Mouse (Mus musculus) liver, postnatal 0 days (tissue): ENCODE measurements around the gene Gp1ba. TPM values are rescaled to one million over a fixed set of nuclear protein-coding genes. Genes with fewer than 3 reads are reported as not detected.

Source experiments
- ATAC-seq: fragments of 200-750 bp; cut with Nextera tagmentation; 2 replicates; pipeline ENCODE4 v1.8.0; 2017; ENCODE audit warnings: mild to moderate bottlenecking, moderate library complexity
- DNase-seq: peaks from one replicate; pipeline ENCODE4 v3.0.0-alpha.2; 2016
- H3K27ac ChIP-seq: fragments of 300-500 bp; sonication (generic); 2 replicates; pipeline ENCODE4 v1.5.1; 2014; ENCODE audit warnings: antibody characterized with exemption, moderate library complexity, mild to moderate bottlenecking, low read depth
- H3K27me3 ChIP-seq: fragments of 300-500 bp; sonication (generic); 2 replicates; pipeline ENCODE4 v1.6.1; 2014; ENCODE audit warnings: low read length, control low read depth, mixed read lengths; ENCODE audit not compliant: insufficient read depth
- H3K36me3 ChIP-seq: fragments of 300-500 bp; sonication (generic); replicated peaks from 2 replicates; pipeline ENCODE4 v1.6.1; 2014; ENCODE audit warnings: mild to moderate bottlenecking, control low read depth, low read length, moderate library complexity, mixed read lengths; ENCODE audit not compliant: insufficient read depth
- H3K4me1 ChIP-seq: fragments of 300-500 bp; sonication (generic); 2 replicates; pipeline ENCODE4 v1.6.1; 2014; ENCODE audit warnings: antibody characterized with exemption, mild to moderate bottlenecking, control low read depth; ENCODE audit not compliant: insufficient read depth
- H3K4me2 ChIP-seq: fragments of 300-500 bp; sonication (generic); 2 replicates; pipeline ENCODE4 v1.6.1; 2014; ENCODE audit warnings: low read depth, mild to moderate bottlenecking, low read length, moderate library complexity, mixed read lengths
- H3K4me3 ChIP-seq: fragments of 300-500 bp; sonication (generic); 2 replicates; pipeline ENCODE4 v1.5.1; 2014; ENCODE audit warnings: low read depth, low read length
- H3K9ac ChIP-seq: fragments of 300-500 bp; sonication (generic); replicated peaks from 2 replicates; pipeline ENCODE4 v1.6.1; 2014; ENCODE audit warnings: mild to moderate bottlenecking, moderate library complexity
- H3K9me3 ChIP-seq: fragments of 300-500 bp; sonication (generic); 2 replicates; pipeline ENCODE4 v1.6.1; 2016; ENCODE audit warnings: mild to moderate bottlenecking, control low read depth, low read length, mixed read lengths
- CTCF ChIP-seq: sonication (generic); IDR thresholded peaks from 2 replicates; pipeline ENCODE4 v1.5.1; 2016; ENCODE audit warnings: antibody characterized with exemption, low read depth
- EP300 ChIP-seq: IDR thresholded peaks from 2 replicates; pipeline ENCODE4 v1.6.1; 2016; ENCODE audit warnings: antibody characterized with exemption, low read depth, mild to moderate bottlenecking
- WGBS: fragments of 180-500 bp; shearing (Covaris S2); extraction: QIAGEN DNeasy Blood & Tissue Kit; methylation state at CpG from one replicate; pipeline ENCODE4 v1.1.7; 2014; ENCODE audit not compliant: insufficient replicate concordance; 5-methylcytosine and 5-hydroxymethylcytosine counted together
- polyA plus RNA-seq: library from polyadenylated mRNA; unstranded; fragments of >200 nt; fragmentation: Nextera tagmentation; extraction: Ambion mirVana; gene quantifications from 2 replicates; pipeline ENCODE4 v1.2.1, GENCODE M21; 2015

Gp1ba gene
- polyA plus RNA-seq, 1 experiment from 2014 or later, result 4.1 TPM

- Histone ChIP-seq H3K27me3 (no peaks in the 10 kb centered on the region), H3K27ac (peak overlapping the region; percentile 84), H3K4me2 (no peak overlapping the region), H3K36me3 (peaks cover 18% of the 10 kb centered on the region; the same call in 1 of the 2 replicates), H3K4me3 (no peak overlapping the region), H3K9me3 (no peaks in the 10 kb centered on the region), H3K9ac (no peak overlapping the region; the same call in 1 of the 2 replicates), H3K4me1 (peaks cover 17% of the 10 kb centered on the region)
- ATAC-seq, result peak; percentile 74
- no peak for DNase-seq
- WGBS, result 75% methylated on average over 2 of the region's 2 CpGs
- TF ChIP-seq CTCF, result no peak
- no peak for TF ChIP-seq EP300
Measured at GRCm38 (mm10) chr11:70678576-70678975, 39.7 kb downstream of the Gp1ba start.

- H3K9ac ChIP-seq, result no peak overlapping the region
- no peak for DNase-seq
- no peaks in the 10 kb centered on the region for H3K9me3 ChIP-seq
- peaks cover 22% of the 10 kb centered on the region for H3K36me3 ChIP-seq
- H3K27ac ChIP-seq, result peak overlapping the region; percentile 84
- H3K4me3 ChIP-seq, result no peak overlapping the region
- no peaks in the 10 kb centered on the region for H3K27me3 ChIP-seq
- H3K4me2 ChIP-seq, result no peak overlapping the region
- 84% methylated on average over 8 of the region's 8 CpGs for WGBS
- ATAC-seq, result no peak
- no peak for TF ChIP-seq EP300
- TF ChIP-seq CTCF, result no peak
- H3K4me1 ChIP-seq, result peaks cover 17% of the 10 kb centered on the region
Measured at GRCm38 (mm10) chr11:70679361-70679760, 40.4 kb downstream of the Gp1ba start.

GRCm38 (mm10) chr11:70679894-70680293 lies 41.0 kb downstream of the Gp1ba start:
- ATAC-seq (peak; percentile 26; the same call in 1 of the 2 replicates), DNase-seq (peak; percentile 40)

GRCm38 (mm10) chr11:70681170-70681569 lies 42.2 kb downstream of the Gp1ba start:
- 84% methylated on average over 12 of the region's 12 CpGs for WGBS

More at GRCm38 (mm10) chr11:70679894-70680293, 41.0 kb downstream of the Gp1ba start:
- 41% methylated on average over 8 of the region's 8 CpGs for WGBS
- no peak overlapping the region for H3K4me2 ChIP-seq
- no peaks in the 10 kb centered on the region for H3K27me3 ChIP-seq
- H3K36me3 ChIP-seq, result peaks cover 27% of the 10 kb centered on the region
- peak overlapping the region; percentile 84 for H3K27ac ChIP-seq
- peaks cover 17% of the 10 kb centered on the region for H3K4me1 ChIP-seq
- no peak for TF ChIP-seq EP300
- no peak overlapping the region for H3K4me3 ChIP-seq
- no peak overlapping the region for H3K9ac ChIP-seq
- H3K9me3 ChIP-seq, result no peaks in the 10 kb centered on the region

GRCm38 (mm10) chr11:70681897-70682581 lies 43.1 kb downstream of the Gp1ba start:
- ATAC-seq (peak; percentile 53), DNase-seq (peak; percentile 44)
- TF ChIP-seq EP300 (no peak), CTCF (peak; percentile 72)
- WGBS, result 49% methylated on average over 11 of the region's 11 CpGs
- H3K4me1 ChIP-seq, result peaks cover 22% of the 10 kb centered on the region
- H3K4me2 ChIP-seq, result no peak overlapping the region
- no peaks in the 10 kb centered on the region for H3K27me3 ChIP-seq
- H3K9me3 ChIP-seq, result no peaks in the 10 kb centered on the region
- H3K36me3 ChIP-seq, result peaks cover 33% of the 10 kb centered on the region
- H3K4me3 ChIP-seq, result no peak overlapping the region
- no peak overlapping the region for H3K9ac ChIP-seq
- H3K27ac ChIP-seq, result 0 out of 2 replicates have a peak overlapping the region, but pooled peaks have one; percentile 3

More at GRCm38 (mm10) chr11:70681170-70681569, 42.2 kb downstream of the Gp1ba start:
- H3K27me3 ChIP-seq, result no peaks in the 10 kb centered on the region
- H3K4me1 ChIP-seq, result peaks cover 17% of the 10 kb centered on the region
- peaks cover 33% of the 10 kb centered on the region for H3K36me3 ChIP-seq
- DNase-seq, result no peak
- no peaks in the 10 kb centered on the region for H3K9me3 ChIP-seq
- H3K27ac ChIP-seq, result no peak overlapping the region
- no peak for ATAC-seq
- TF ChIP-seq CTCF, result no peak
- TF ChIP-seq EP300, result no peak
- no peak overlapping the region for H3K9ac ChIP-seq
- no peak overlapping the region for H3K4me2 ChIP-seq
- no peak overlapping the region for H3K4me3 ChIP-seq

- 83% methylated on average over 5 of the region's 5 CpGs for WGBS
- Histone ChIP-seq H3K27ac (no peak overlapping the region), H3K27me3 (no peaks in the 10 kb centered on the region), H3K9me3 (no peaks in the 10 kb centered on the region), H3K9ac (no peak overlapping the region), H3K4me1 (peaks cover 24% of the 10 kb centered on the region), H3K36me3 (peaks cover 30% of the 10 kb centered on the region), H3K4me2 (no peak overlapping the region), H3K4me3 (no peak overlapping the region)
- no peak for DNase-seq
- no peak for TF ChIP-seq CTCF
- no peak for ATAC-seq
Measured at GRCm38 (mm10) chr11:70683640-70684039, 44.7 kb downstream of the Gp1ba start.
